Mouse (Mus musculus) adrenal gland, postnatal 36 days (tissue): ENCODE data around the gene Rrp7a. TPM values are rescaled to one million over a fixed set of nuclear protein-coding genes. Genes with fewer than 3 reads are reported as not detected.

Source experiments
- DNase-seq, 2 experiments: peaks; one replicate each; pipeline ENCODE4 v3.0.0; 2021; ENCODE audit warnings: mixed read lengths in 1 of 2
- total RNA-seq, 2 experiments: library from RNA; stranded (reverse); gene quantifications; 2 replicates each; pipeline ENCODE4 v1.2.3; 2021

Gene Rrp7a
- total RNA-seq, 2 experiments from 2014 or later = 108 to 127 TPM

DNA sequence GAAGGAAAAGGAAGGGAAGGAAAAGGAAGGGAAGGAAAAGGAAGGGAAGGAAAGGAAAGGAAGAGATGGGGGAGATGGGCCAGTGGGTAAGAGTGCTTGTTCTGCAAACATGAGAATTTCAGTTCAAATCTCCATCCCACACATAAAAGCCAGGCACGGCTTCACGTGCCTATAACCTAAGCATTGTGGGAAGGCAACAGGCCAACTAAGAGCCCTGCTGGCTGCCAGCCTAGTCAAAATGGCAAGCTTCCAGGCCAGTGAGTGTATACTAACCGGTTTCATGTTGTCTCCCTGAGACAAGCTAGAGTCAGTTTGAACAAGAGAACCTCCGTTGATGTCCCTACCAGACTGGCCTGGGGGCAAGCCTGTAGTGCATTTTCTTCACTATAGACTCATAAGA lies 57.1 kb downstream of the Rrp7a start:
- peak; percentile 84 to 88 for DNase-seq

Other genes with a start within 250 kb of the Rrp7a start
- 100 to 1,000 TPM in 1 of 2 experiments, 10 to 100 TPM in 1; 94.4 to 104 TPM for gene Tcf20, start 134.9 kb downstream of the Rrp7a start, total RNA-seq
- 1 to 10 TPM; 2.2 to 3.3 TPM for gene Nfam1, start 89.5 kb downstream of the Rrp7a start, total RNA-seq
- gene Serhl, start 33.3 kb downstream of the Rrp7a start, total RNA-seq = 10 to 100 TPM; 42.6 to 59.9 TPM
- gene Poldip3, start 26.6 kb upstream of the Rrp7a start, total RNA-seq = 100 to 1,000 TPM; 106 to 108 TPM
- gene Cyb5r3, start 49.8 kb upstream of the Rrp7a start, total RNA-seq = 100 to 1,000 TPM; 319 to 365 TPM
- gene A4galt, start 129.0 kb upstream of the Rrp7a start, total RNA-seq = 10 to 100 TPM in 1 of 2 experiments, 1 to 10 TPM in 1; 6.6 to 10.9 TPM
- gene Arfgap3, start 227.4 kb upstream of the Rrp7a start, total RNA-seq = 10 to 100 TPM; 31.2 to 38.4 TPM